Mouse (Mus musculus) forebrain, embryonic 15.5 days (tissue): ENCODE measurements around the gene Nfatc4. TPM values are rescaled to one million over a fixed set of nuclear protein-coding genes. Genes with fewer than 3 reads are reported as not detected.

Experiments
- ATAC-seq: fragments of 200-750 bp; cut with Nextera tagmentation; replicated peaks from 2 replicates; pipeline ENCODE4 v1.8.0; 2017; ENCODE audit warnings: mild to moderate bottlenecking, moderate TSS enrichment, moderate library complexity
- H3K27ac ChIP-seq: fragments of 300-500 bp; sonication (generic); replicated peaks from 2 replicates; pipeline ENCODE4 v1.5.1; 2015; ENCODE audit warnings: mild to moderate bottlenecking, inconsistent platforms
- H3K27me3 ChIP-seq: fragments of 300-500 bp; sonication (generic); 2 replicates; pipeline ENCODE4 v1.6.1; 2015; ENCODE audit warnings: inconsistent platforms
- H3K36me3 ChIP-seq: fragments of 300-500 bp; sonication (generic); 2 replicates; pipeline ENCODE4 v1.6.1; 2015; ENCODE audit warnings: mild to moderate bottlenecking, inconsistent platforms
- H3K4me1 ChIP-seq: fragments of 300-500 bp; sonication (generic); 2 replicates; pipeline ENCODE4 v1.6.1; 2015; ENCODE audit warnings: inconsistent platforms
- H3K4me2 ChIP-seq: fragments of 300-500 bp; sonication (generic); replicated peaks from 2 replicates; pipeline ENCODE4 v1.6.1; 2015; ENCODE audit warnings: mild to moderate bottlenecking, inconsistent platforms
- H3K4me3 ChIP-seq: fragments of 300-500 bp; sonication (generic); 2 replicates; pipeline ENCODE4 v1.5.1; 2015; ENCODE audit warnings: mild to moderate bottlenecking, inconsistent platforms
- H3K9ac ChIP-seq: fragments of 300-500 bp; sonication (generic); replicated peaks from 2 replicates; pipeline ENCODE4 v1.6.1; 2015; ENCODE audit warnings: mild to moderate bottlenecking, inconsistent platforms
- H3K9me3 ChIP-seq: fragments of 300-500 bp; sonication (generic); 2 replicates; pipeline ENCODE4 v1.6.1; 2016; ENCODE audit warnings: inconsistent platforms
- WGBS: fragments of 180-500 bp; shearing (Covaris S2); methylation state at CpG from one replicate; pipeline ENCODE4 v1.1.7; 2015; ENCODE audit warnings: mixed read lengths; 5-methylcytosine and 5-hydroxymethylcytosine counted together
- polyA plus RNA-seq: library from polyadenylated mRNA; unstranded; fragments of >200 nt; fragmentation: Nextera tagmentation; extraction: Ambion mirVana; gene quantifications from 2 replicates; pipeline ENCODE4 v1.2.1, GENCODE M21; 2015

The Nfatc4 gene
- polyA plus RNA-seq, 1 experiment from 2014 or later = 10.9 TPM

DNA sequence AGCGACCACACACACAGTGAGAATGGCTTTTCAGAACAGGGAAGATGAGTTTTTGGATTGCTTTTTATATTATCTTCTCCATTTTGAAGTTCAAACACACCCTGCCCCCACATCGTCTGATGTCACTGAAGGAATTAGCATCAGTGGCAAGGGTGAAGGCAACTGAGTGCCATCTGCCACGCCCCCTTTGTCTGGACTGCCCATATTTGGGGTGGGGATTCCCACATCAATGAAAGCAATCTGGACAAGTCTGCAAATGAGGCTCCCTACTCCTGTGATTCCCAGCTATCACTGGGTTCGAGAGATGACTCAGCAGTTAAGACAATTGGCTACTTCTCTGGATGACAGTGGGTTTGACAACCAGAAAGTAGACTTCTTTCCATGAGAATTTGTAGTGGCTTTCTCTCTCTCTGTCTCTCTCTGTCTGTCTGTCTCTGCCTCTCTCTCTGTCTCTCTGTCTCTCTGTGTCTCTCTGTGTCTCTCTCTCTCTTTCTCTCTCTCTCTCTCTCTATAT, 18.0 kb downstream of the Nfatc4 start:
- H3K4me3 ChIP-seq = no peak overlapping the region
- no peaks in the 10 kb centered on the region for H3K9me3 ChIP-seq
- H3K4me1 ChIP-seq = no peaks in the 10 kb centered on the region
- no peak overlapping the region for H3K9ac ChIP-seq
- H3K27me3 ChIP-seq = no peaks in the 10 kb centered on the region
- 67% methylated on average over 4 of the region's 4 CpGs for WGBS
- H3K27ac ChIP-seq = no peak overlapping the region
- no peaks in the 10 kb centered on the region for H3K36me3 ChIP-seq
- no peak for ATAC-seq
- H3K4me2 ChIP-seq = no peak overlapping the region

DNA sequence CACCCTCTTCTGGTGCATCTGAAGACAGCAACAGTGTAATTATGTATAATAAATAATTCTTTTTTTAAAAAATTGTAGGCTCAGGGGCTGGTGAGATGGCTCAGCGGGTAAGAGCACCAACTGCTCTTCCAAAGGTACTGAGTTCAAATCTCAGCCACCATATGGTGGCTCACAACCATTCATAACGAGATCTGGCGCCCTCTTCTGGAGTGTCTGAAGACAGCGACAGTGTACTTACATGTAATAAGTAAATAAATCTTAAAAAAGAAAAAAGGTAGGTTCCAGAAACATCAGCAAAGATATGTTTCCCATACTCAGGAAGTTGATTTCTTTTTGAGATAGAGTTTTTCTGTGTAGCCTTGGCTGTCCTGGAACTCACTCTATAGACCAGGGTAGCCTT, 19.9 kb downstream of the Nfatc4 start:
- WGBS = 79% methylated on average over 4 of the region's 4 CpGs

DNA sequence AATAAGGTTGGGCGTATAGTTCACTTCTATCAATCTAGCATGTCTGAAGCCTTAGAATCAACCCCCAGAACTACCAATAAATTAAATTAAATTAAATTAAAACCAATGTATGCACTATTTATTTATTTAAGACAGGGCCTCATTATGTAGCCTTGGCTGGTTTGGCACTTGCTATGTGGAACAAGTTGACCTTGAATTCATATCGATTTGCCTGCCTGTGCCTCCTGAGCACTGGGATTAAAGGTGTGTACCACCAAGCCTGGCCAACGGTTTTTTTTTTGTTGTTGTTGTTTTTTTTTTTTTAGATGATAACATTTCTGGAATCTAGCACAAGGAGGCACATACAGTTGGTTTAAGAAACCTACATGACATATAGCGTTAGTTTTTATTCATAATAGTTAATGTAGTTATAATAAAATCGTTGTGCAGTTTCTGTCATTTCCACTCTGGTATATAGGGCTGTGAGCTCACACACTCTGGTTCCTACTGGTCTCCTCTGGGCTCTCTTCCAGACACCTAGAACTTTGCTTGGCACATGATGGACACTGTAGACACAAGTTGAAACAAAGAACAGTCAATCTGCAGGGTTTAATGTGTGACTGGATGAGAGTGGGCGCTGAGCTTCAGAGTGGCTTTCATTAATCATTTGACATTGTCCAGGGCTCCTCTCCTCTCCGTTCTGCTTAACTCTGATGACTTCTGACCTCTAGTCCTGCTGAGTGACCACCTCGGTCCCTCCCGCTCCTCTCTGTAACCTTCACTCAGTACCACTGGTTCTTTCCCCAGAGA, 22.8 kb downstream of the Nfatc4 start:
- no peaks in the 10 kb centered on the region for H3K27me3 ChIP-seq
- no peak overlapping the region for H3K27ac ChIP-seq
- H3K9ac ChIP-seq = no peak overlapping the region
- 86% methylated on average over 9 of the region's 9 CpGs for WGBS
- no peak overlapping the region for H3K4me3 ChIP-seq
- no peaks in the 10 kb centered on the region for H3K9me3 ChIP-seq
- H3K36me3 ChIP-seq = no peaks in the 10 kb centered on the region
- no peak overlapping the region for H3K4me2 ChIP-seq
- no peaks in the 10 kb centered on the region for H3K4me1 ChIP-seq
- ATAC-seq = no peak

More for the DNA sequence above, 19.9 kb downstream of the Nfatc4 start:
- Histone ChIP-seq H3K27me3 (no peaks in the 10 kb centered on the region), H3K9me3 (no peaks in the 10 kb centered on the region), H3K27ac (no peak overlapping the region), H3K4me1 (no peaks in the 10 kb centered on the region), H3K4me2 (no peak overlapping the region), H3K36me3 (no peaks in the 10 kb centered on the region), H3K9ac (no peak overlapping the region), H3K4me3 (no peak overlapping the region)
- no peak for ATAC-seq

DNA sequence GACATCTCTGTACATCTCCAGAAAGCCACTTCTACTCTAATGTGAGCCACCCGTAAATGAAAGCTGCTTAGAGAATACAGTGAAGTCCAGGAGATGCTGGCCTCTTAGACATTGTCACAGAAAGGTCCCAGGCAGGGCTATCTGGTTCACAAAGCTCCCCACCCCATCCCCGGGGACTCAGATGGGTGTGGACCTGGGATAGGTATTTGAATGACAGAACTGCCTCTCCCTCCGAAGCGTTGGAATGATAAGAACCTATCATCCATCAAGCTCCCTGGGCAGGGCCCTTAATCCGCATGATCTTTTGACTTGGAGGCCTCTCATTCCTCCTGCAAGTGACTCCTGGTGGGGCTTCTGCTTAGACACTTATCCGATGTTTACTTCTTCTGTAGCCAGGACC, 27.9 kb downstream of the Nfatc4 start:
- H3K27me3 ChIP-seq = no peaks in the 10 kb centered on the region
- WGBS = 74% methylated on average over 6 of the region's 6 CpGs
- no peaks in the 10 kb centered on the region for H3K9me3 ChIP-seq
- no peak overlapping the region for H3K9ac ChIP-seq
- H3K4me1 ChIP-seq = peaks cover 26% of the 10 kb centered on the region
- no peaks in the 10 kb centered on the region for H3K36me3 ChIP-seq
- no peak overlapping the region for H3K27ac ChIP-seq
- H3K4me2 ChIP-seq = no peak overlapping the region
- no peak overlapping the region for H3K4me3 ChIP-seq
- no peak for ATAC-seq

DNA sequence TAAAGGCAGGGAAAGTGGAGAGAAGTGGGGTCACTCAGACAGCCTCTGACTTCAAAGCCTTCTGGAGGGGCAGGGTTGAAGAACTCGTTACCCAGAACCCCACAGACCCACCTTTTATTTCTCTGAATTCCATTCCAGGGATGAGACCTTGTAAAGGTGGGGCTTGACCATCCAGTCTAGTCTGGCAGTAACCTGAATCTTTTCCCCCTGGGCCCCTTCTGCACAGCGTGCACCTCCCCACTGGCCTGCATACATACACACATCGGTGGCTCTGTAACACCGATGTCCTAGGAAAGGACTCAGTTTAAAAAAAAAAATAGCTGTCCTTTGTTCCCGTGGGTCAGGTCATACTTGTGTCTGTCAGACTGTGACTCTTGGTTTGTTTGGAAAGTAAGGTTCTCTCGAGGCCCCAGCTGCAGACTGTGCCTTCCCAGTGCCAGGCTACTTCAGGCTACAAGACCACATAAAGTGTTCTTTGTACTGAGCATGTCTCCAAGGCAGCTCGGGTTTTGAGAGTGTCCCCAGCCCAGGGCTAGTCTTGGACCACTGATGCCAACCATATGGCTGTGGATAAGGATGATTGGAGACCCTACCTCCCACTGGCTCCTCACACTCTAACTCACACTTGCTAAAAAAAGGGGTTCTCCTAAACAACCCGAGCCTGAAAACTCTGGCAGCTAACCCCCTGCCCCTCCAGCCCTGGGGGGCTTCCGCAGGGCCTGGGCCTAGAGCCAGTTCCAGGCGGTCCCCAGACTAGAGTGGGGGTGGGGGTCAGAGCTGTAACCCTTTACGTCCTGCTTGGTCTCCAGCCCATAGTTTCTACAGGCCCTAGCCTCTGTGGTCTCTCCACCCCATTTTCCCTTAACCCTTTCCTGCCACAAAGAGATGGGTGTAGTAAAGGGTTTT, 30.0 kb downstream of the Nfatc4 start:
- peaks cover 44% of the 10 kb centered on the region for H3K4me1 ChIP-seq
- H3K4me3 ChIP-seq = peak overlapping the region; percentile 71; the same call in 1 of the 2 replicates
- no peaks in the 10 kb centered on the region for H3K27me3 ChIP-seq
- H3K9ac ChIP-seq = no peak overlapping the region
- no peaks in the 10 kb centered on the region for H3K9me3 ChIP-seq
- no peaks in the 10 kb centered on the region for H3K36me3 ChIP-seq
- peak overlapping the region; percentile 71 for H3K4me2 ChIP-seq
- peak; percentile 71 for ATAC-seq
- 1% methylated on average over 11 of the region's 11 CpGs for WGBS
- H3K27ac ChIP-seq = peak overlapping the region; percentile 85

DNA sequence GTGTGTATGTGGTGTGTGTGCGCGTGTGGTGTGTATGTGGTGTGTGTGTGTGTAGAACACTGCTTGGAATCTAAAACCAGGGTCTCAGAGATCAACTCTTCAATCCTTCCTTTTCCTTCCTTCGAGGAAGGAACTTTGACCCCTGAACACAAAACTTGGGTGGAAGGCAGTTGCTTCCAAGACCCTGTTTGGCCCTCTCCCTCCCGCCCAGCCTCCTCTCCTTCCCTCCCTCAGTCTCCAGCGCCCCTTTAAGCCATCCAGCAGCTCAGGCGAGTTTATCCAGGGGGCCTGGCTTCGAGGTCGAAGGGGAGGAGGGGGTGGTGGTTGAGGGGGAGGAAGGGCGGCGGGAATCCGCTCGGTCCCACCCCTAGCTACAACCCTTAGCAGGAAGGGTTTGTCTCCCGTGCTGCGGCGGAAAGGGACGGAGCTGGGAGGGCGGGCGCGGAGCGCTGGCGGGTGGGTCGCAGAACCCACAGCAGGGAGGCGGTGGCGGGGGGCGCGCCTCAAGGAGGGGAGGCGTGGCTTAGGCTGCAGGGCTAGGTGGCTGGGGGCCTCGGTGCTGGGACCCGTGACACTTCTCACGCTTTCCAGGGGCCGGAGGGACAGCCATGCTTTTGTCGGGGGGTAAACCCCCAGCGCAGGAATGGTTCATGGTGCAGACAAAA, 30.8 kb downstream of the Nfatc4 start, which contains the start of gene Nynrin:
TSS of gene Nynrin (plus strand) at position 390 of the 665 bp plus-strand sequence.
- under 1% methylated on average over 31 of the region's 33 CpGs for WGBS
- peaks cover 44% of the 10 kb centered on the region for H3K4me1 ChIP-seq

DNA sequence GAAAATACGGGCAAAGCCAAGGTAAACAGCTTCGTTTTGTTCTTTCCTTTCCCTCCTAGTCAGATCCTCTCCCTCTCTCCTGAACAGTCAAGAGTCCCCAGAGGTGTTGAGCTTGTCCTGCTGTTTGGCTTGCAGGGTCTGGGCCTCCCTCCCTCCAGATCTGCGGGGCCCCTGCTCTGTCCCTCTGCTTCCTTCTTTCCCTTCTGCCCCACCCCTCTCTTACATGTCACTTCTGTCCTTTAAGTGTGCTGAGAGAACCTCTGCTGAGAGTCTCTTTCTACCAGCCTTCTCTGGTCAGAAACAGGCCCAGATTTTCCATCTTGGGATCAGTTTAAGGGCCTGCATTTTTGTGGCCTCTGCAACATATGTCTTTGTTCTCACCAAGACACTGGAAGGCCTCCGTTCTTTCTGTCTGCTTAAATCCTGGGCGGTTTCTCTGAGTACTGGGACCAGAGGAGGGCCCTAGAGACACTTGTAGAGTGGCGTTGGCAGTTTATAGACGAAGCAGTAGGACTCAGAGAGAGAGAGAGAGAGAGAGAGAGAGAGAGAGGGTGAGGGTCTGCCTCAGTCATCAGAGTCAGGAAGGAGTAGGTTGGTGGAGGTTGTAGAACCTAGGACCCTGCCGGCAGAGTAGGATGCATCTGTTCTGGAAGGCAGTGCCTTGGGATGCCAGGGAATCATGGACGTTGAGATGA, 31.6 kb downstream of the Nfatc4 start:
- no peaks in the 10 kb centered on the region for H3K9me3 ChIP-seq
- peak overlapping the region; percentile 85 for H3K27ac ChIP-seq
- 0% methylated on average over 9 of the region's 9 CpGs for WGBS
- H3K4me3 ChIP-seq = peak overlapping the region; percentile 71
- H3K4me1 ChIP-seq = peaks cover 51% of the 10 kb centered on the region
- ATAC-seq = peak; percentile 39
- H3K27me3 ChIP-seq = no peaks in the 10 kb centered on the region
- no peaks in the 10 kb centered on the region for H3K36me3 ChIP-seq
- H3K9ac ChIP-seq = peak overlapping the region; percentile 76
- H3K4me2 ChIP-seq = peak overlapping the region; percentile 71

More for the DNA sequence above, 30.8 kb downstream of the Nfatc4 start, which contains the start of gene Nynrin:
- Histone ChIP-seq H3K4me2 (peak within 1 kb of the TSS; percentile 71), H3K9ac (peak within 1 kb of the TSS; percentile 76), H3K4me3 (peak within 1 kb of the TSS; percentile 71), H3K27me3 (no peaks in the 10 kb centered on the region), H3K27ac (peak within 1 kb of the TSS; percentile 85), H3K36me3 (no peaks in the 10 kb centered on the region), H3K9me3 (no peaks in the 10 kb centered on the region)
- ATAC-seq = peak; percentile 82

DNA sequence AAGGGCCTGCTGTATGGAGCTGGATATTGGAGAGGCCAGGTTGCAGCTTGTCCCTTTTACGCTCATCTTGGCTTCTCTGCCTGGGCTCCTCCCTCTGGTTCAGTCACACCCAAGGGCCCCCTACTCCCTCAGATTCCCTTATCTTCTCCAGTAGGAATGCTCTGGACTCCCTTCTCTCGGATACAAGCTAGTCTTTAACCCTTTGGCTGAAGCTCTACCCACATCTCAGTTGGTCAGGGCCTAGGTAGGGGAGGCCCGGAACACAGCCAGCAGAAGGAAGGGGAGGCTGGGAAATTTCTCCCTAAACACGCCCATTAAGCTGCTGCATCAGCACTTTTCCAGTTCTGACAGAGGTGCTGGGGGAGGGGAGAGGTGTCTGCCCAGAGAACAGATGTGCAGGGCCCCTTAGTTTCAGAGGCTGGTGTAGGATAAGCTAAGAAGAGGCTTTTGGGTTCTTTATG, 32.2 kb downstream of the Nfatc4 start:
- Histone ChIP-seq H3K9ac (peak overlapping the region; percentile 76), H3K27me3 (no peaks in the 10 kb centered on the region), H3K4me3 (peak overlapping the region; percentile 71), H3K36me3 (no peaks in the 10 kb centered on the region), H3K9me3 (no peaks in the 10 kb centered on the region), H3K27ac (peak overlapping the region; percentile 85), H3K4me2 (peak overlapping the region; percentile 71), H3K4me1 (peaks cover 51% of the 10 kb centered on the region)
- WGBS = 0% methylated on average over 4 of the region's 4 CpGs
- ATAC-seq = peak; percentile 14

DNA sequence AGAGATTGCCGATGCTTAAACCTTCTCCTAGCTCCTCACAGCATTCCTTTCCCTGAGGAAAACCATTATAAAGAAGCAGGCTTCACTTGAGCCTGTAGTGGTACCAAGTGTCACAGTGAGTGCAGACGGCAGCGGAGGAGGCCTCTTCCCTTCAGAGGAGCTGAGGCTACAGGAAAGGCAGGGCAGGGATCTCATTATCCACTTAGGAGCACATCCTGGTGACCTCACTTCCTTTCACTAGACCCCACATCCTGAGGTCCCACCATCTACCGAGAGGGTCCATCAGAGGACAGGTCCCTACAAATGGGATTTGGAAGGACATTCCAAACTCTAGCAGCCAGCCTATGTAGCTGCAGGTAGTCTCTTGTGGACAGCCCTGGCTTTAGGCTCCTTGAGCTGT, 34.6 kb downstream of the Nfatc4 start:
- Histone ChIP-seq H3K9ac (no peak overlapping the region), H3K4me1 (peaks cover 57% of the 10 kb centered on the region)
- no peak for ATAC-seq

DNA sequence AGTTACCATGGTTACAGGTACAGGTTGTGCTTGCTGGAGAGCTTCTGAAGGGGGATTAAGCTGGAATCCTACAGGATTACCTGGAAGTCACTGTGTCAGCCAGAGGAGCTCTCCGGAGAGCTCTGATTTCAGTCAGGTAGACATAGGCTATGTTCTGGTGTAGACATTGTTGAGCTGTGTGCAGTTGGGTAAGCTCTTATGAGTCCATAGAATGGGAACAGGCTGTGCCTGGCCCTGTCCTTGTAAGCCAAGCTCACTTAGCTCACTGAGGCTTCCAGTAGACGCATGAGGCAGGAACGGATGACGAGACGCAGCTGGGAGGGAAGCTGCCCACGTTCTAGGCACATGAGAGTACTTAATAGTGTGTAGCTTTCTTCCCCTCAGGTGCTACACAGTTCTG, 39.2 kb downstream of the Nfatc4 start:
- Histone ChIP-seq H3K4me3 (no peak overlapping the region), H3K27me3 (no peaks in the 10 kb centered on the region), H3K36me3 (peaks cover 26% of the 10 kb centered on the region), H3K4me1 (peaks cover 28% of the 10 kb centered on the region), H3K27ac (no peak overlapping the region), H3K4me2 (no peak overlapping the region), H3K9me3 (no peaks in the 10 kb centered on the region), H3K9ac (no peak overlapping the region)
- WGBS = 65% methylated on average over 6 of the region's 6 CpGs
- ATAC-seq = no peak

More for the DNA sequence above, 34.6 kb downstream of the Nfatc4 start:
- 79% methylated on average over 4 of the region's 4 CpGs for WGBS
- Histone ChIP-seq H3K27me3 (no peaks in the 10 kb centered on the region), H3K27ac (no peak overlapping the region), H3K4me3 (no peak overlapping the region), H3K4me2 (no peak overlapping the region), H3K36me3 (no peaks in the 10 kb centered on the region), H3K9me3 (no peaks in the 10 kb centered on the region)

DNA sequence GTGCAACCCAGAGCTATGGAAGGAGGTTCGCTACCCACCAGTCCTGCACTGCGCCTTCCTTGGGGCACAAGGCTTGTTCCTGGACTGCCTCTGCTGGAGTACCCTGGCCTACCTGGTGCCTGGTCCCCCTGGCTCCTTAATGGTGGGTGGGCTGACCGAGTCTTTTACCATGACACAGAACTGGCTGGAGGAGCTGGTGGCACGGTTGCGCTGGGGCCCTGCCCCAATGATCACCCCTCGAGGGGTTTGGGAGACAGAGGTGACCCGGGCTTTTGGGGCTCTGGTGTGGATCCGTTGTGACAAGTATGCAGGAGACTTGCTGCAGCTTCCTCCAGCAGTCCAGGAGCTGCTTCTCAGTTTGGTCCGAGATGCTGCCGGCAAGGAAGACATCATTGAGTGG, 40.0 kb downstream of the Nfatc4 start:
- H3K4me3 ChIP-seq = no peak overlapping the region
- ATAC-seq = no peak
- H3K27me3 ChIP-seq = no peaks in the 10 kb centered on the region
- H3K27ac ChIP-seq = no peak overlapping the region
- no peak overlapping the region for H3K4me2 ChIP-seq
- H3K9me3 ChIP-seq = no peaks in the 10 kb centered on the region
- no peak overlapping the region for H3K9ac ChIP-seq
- H3K36me3 ChIP-seq = peaks cover 31% of the 10 kb centered on the region
- 95% methylated on average over 10 of the region's 10 CpGs for WGBS
- H3K4me1 ChIP-seq = peaks cover 21% of the 10 kb centered on the region
